Mouse (Mus musculus) G1E (cell line): Measurements from ENCODE around the gene Plekhg4.

Source experiments
- CTCF ChIP-seq: IDR thresholded peaks from 2 replicates; pipeline ENCODE4 v1.5.1; 2012; ENCODE audit warnings: low read depth, low read length, inconsistent platforms, mixed read lengths
- GATA1 ChIP-seq: IDR thresholded peaks from 2 replicates; pipeline ENCODE4 v1.6.1; 2012; ENCODE audit warnings: borderline replicate concordance, low read length, inconsistent platforms, mixed read lengths
- GATA2 ChIP-seq: IDR thresholded peaks from 2 replicates; pipeline ENCODE4 v1.6.1; 2012; ENCODE audit warnings: low read depth, low read length, inconsistent platforms, borderline replicate concordance
- POLR2AphosphoS5 ChIP-seq: IDR thresholded peaks from 2 replicates; pipeline ENCODE4 v1.6.1; 2012; ENCODE audit warnings: low read depth, low read length, inconsistent platforms; ENCODE audit not compliant: insufficient replicate concordance
- TAL1 ChIP-seq: conservative IDR thresholded peaks from 2 replicates; pipeline ENCODE4 v1.6.1; 2012; ENCODE audit warnings: low read depth, low read length, inconsistent platforms, mixed read lengths

DNA sequence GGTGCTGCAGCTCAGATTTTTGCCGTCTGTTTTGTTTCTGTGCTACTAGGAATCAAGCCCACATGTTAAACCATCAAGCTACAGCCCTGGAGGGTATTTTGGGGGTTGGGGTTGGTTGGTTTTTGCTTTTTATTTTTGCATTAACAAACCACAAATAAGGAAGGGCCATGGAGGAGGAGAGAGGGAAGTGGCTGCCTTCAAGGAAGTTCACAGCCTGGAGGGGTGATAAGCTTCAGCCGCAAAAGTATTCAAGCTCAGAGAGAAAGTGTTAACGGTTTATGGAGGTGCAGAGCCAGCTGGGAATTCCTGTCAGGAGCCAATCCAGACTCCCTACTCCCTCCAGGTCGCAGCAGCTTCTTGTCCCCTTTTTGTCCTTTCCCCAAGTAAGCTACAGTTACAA lies 34.1 kb upstream of the Plekhg4 start:
- TF ChIP-seq CTCF (no peak), TAL1 (no peak), GATA1 (no peak), GATA2 (no peak), POLR2AphosphoS5 (no peak)
